Mouse (Mus musculus): ENCODE measurements around the gene Hoxd13.
A peak's percentile ranks its signal among the peaks of the same experiment; 100 is the strongest.

Gene Hoxd13

DNA sequence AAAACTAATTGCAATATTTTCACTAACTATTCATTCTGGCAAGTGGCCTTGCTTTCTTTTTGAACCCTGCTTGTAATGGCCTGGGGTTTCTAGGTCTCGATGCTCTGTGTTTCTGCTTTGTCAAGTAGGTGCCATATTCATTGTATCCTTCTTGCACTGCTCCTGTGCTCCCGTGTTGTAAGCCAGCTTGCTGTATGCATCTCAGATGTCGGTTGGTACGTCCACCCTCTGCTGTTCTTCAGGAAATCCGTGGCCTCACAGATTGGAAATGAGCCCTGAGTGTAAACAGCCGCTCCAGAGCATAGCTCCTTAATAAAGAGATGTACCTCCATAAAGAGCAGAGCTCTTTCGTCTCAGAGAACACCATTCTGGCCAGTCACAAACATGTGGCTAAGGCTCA is 39.5 kb downstream of the Hoxd13 start:
- DNase-seq (ENCODE audit: low read depth, low spot score), result no peak

DNA sequence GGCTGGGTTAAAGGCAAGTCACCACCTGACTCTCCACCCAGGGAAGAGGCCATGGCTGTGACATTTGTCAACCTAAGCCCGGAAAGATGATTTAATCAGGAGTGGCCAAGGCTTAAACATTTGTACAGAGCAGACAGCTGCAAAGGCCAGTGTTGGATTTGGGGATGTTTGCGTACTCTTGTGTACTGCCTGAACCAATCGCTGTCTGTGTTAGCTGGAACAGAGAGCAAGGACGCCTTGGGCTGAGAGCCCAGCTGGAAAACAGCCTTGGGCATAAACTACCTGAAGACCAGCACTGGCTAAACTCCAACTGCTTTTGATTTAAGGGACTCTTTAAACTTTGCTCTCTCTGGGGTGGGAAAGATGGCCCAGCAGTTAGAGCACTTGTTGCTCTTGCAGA is 40.6 kb downstream of the Hoxd13 start:
- no peak for DNase-seq (ENCODE audit: low read depth, low spot score)

DNA sequence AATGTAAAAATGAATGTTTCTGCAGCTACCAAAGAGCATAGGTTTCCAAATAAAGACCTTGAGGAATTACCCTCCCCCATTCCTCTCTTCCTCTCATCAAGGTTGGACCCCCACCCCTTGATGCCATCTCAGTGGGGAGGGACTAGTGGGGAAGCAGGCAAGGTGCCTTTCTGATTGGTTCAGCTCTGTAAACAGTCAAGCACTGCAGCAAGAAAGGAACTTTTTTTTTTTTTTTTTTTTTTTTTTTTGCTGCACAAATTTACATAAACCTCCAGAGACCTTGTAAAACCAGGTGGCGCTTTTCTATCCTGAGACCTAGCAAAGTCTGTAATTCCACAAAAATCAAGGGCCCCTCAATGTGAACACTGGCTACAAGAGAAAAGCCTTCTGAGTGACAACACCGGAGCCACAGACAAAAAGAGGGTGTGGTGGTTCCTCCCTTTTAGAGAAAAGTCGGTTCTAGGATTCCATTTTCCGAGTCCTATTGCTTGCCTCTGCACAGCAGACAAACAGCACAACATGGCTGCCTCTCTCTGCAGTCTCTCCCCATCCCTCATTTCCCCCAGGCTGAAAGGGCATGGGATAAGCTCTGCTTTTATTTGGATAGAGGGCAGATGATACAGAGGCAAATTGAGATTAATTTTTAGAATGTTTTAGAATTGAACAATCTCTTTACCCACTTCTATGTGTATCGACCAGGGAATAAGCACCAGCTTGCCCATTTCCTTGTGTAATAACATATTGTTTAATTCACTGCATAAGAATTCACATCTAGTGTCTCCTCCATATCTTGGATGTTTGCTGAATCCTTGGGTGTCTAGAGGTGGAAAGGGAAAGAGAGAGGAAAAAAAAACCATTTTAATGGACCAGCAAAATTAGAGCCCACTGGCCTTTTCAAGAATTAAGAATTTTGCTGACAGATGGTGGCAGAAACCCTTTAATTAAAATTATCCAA is 41.6 kb downstream of the Hoxd13 start:
- no peak for DNase-seq (ENCODE audit: low read depth, low spot score)

DNA sequence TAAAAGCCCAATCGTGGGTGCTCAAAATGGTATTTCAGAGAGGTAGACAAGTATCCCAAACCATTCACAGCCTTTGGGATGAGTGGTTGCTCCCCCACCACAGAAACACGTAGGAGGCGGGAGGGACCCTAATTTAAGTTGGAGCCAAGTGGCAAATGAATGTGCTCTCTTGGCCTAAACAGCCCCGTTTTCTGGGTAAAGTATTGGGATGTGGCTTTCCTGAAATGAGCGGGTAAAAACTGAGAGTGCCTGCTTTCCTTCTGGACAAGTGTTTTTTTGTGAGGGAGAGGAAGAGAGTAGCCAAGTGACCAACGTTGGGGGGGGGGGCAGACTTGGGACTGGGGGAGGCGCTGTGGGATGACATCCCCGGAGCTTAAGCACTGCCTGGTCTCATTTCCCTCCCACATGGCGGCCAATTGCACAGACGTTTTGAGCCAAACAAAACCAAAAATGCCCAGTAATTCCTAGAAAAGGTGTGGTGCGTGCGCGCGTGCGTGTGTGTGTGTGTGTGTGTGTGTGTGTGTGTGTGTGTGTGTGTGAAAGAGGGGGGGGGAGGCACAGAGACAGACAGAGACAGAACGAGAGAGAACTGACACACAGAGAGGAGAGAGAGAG is 42.9 kb downstream of the Hoxd13 start:
- no peak for DNase-seq (ENCODE audit: low read depth, low spot score)

DNA sequence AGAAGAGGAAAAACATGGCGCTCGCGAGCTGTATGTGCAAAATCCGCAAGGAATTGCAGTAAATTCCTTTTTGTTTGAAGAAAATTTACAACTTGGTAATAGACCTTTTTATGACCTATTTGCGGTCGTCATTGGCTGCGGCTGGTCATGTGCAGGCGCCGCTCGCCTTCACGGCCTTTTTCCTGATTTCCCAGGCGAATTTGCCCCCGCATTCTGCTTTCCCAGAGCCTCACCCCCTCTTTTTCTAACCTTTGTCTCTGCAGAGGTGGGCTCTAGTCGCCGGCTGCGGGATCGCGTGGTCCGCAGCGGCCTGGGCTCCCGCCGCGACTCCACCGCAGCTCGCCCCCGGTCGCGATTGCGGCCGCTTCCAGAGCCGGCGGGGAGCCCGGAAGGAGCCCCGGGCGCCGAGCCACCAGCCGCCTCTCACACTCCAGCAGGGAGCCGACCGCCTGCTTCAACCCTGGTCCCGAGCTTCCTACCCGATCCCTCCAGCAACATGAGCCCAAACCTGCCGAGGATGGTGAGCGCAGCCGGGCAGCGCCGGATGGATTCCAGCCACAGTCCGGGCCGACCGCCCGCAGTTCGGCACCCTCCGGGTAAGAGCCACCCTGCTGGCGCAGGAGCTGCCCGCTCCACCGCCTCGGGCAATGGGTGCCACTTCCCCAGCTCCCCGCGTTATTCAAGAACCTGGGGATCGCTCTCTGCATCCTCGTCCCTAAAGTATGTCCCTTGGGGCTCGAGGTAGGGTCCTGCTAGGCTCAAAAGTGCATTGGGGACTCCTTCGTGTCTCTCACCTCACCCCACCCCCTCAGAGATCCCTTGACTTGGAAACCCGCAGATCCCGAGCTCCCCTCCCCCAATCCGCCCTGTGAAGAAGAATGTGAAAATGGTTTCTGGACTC is 43.9 kb downstream of the Hoxd13 start, which contains the start of the genes Hoxd3 and Hoxd4:
Gene Hoxd3 (plus strand): TSS at position 207 of the 901 bp plus-strand sequence.
Gene Hoxd4 (plus strand): TSS at position 209 of the 901 bp plus-strand sequence.
- no peak for DNase-seq (ENCODE audit: low read depth, low spot score)

DNA sequence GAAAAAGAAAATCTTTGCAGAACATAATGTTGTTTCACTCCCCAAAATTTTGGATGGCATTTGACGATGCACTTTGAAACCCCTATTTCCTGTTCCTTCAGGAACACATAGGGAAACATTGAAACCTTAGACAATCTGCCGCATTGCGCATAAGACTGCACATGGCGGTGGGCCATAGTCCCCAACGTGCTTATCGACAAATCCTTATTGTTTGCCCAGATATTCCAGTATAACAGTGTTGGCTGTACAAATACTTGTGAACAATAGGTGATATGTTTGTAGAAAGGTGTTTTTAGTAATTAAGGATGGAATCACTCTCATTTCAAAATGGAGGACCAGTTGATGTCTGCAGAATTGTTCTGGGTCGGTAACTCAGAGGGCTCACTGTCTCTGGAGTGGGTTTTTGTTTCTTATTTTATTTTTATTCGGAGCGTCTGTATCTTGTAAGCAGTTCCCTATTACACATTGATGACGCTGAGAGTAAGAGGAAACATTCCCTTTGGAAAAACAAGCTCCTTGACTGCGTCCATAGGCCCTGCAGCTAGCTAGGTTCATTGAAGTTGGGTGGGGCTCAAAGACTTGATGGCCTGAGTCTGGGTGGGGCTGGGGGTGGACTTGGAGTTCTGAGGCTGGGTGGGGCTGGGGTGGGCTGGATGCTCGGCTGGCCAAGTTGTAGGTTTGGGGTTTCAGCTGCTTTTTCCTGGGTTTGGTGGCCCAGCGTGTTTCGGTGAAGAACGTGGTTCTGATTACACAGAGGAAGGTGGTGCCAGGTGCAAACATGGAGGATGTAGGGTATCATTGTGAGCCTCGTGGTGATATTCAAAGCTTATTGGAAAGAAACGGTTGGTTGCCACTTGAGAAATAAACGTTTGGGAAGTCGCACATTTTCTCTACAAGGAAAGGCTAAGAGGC is 45.4 kb downstream of the Hoxd13 start:
- no peak for DNase-seq (ENCODE audit: low read depth, low spot score)

DNA sequence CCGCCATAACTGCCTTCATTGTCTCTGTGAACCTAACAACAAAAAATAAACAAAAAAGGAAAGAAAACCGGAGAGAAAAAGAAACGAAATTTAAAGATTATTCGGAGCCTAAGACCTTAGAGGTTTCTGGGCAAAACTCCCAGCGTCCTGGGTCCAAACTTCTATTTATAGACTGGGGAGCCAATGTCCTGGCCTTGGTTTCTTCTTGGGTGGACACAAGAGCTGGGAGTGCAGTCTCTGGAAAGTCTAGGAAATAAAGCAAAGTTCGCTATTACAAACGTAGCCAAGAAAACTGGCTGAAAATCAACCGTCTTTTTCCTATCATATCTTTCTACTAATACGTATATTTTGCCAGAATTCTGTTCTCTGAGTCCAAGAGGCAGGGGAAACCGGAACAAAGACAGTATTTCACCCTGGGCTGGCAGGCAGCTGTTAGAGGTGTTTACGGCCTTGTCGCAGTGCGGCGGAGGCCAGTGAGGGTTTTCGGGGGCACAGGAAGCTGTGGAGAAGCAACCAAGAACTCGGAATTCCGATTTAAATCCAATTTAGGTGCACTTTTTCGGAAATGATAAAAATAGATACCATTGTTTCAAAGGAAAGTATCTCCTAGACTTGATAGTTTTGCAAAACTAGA is 46.2 kb downstream of the Hoxd13 start:
- DNase-seq (ENCODE audit: low read depth, low spot score), result no peak

DNA sequence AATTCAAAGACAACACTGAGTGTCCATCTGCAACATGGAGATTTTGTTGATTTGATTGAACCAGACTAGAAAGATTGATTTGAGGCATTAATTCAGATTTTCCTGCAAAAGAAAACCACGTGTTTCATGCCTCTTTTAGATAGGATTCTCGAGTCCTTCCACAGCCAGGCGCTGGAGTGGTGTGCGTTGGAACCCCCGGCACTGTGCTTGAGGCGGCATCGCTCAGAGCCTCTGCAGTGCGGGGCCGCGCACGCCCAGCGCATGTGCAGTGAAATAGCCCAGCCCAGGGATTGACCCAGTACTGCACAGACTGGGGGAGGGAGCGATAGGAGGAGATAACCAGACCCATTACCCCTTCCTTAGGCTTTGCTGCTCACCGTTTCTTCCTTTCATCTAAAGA is 46.8 kb downstream of the Hoxd13 start:
- DNase-seq (ENCODE audit: low read depth, low spot score), result no peak

DNA sequence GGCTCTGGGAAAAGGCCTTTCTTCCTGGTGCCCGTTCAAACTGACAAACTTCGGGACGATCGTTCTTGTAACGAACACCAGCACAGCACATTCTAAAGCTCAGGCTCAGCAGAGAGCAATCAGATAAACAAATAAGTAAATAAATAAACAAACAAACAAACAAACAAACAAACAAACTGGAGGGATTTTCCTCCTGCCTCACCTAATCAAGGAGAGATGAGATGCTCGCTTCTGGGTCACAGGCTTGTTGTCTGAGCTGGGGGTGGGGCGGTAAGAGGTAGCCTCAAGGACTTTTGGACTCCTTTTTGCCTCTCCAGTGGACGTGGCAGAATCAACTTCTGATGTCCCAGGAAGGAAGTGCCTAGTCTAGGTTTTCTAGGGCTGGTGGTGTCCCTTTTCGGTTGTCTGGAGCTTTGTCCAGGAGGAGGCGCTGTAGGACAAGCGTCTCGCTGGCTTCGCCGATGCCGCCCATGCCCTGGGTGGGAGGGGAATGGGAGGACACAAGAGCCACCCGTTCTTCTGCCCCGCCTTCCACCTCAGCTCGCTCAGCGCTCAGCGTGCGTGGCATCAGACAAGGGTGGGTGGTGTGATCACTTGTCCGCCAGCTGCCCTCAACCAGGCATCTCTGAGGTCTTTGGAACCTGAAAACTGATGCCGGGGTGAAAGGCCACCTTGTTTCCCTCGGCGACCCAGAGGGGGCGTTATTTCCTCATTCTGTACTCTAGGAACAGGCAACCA is 47.6 kb downstream of the Hoxd13 start:
- DNase-seq (ENCODE audit: low read depth, low spot score), result peak; percentile 78

DNA sequence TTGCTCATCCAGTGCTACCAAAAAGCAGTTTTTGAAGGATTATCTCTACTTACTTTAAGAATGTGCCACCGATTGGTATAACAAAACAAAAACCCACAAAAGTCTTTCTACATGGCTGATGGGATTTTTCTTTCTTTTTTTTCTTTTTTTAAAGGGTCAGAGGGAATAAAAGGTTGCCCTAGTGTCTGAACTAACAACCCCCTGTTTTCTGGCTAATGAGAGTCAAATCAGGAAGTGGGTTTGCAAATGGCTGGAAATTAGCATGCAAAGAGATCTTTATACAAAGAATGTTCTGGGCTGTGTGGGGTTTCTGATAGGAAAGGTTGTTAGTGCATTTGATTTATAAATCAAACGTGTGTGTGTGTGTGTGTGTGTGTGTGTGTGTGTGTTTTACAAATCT is 52.3 kb downstream of the Hoxd13 start:
- no peak for DNase-seq (ENCODE audit: low read depth, low spot score)

DNA sequence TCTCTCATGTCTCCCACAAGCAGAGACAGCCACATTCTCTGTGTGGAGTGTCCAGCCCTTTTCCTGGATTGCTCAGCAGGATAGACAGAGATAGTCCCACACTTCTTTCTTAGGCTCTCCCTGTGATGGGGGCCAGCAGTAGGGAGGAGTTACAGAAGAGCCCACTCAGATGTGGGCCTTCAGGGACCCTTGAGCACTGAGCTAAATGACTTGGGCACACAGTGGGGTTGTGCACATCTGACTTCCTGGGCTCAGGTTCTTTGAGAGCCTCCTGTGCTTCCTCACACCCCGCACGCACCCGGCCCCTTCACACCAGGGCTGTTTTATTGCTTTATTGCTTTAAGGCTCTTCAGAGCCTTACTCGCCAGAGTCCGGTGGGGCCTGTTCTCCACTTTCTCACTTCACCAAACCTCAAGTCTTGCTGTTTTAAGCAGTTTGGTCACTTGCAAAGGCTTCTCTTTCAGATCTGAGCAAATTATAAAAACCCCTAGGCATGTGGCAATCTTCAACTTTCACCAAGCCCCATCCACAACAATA is 52.9 kb downstream of the Hoxd13 start:
- DNase-seq (ENCODE audit: low read depth, low spot score), result no peak
